19 mouse cellular contexts compared by ENCODE assay signal in genomic region chr2:180443861-180444260, GRCm38 (mm10). TPM values are rescaled to one million over a fixed set of nuclear protein-coding genes. Genes with fewer than 3 reads are reported as not detected.
DNase-seq lines count a peak whose midpoint lies in the region; ATAC-seq and TF ChIP-seq lines count a peak whose summit lies in the region.
"Had no signal": no experiment of that assay in that cellular context is flagged by ENCODE, and none has a peak within 500 bp of the region (broad histone marks: within the 10 kb centered on the region; RNA-seq: fewer than 3 reads in every experiment).

No protein-coding gene starts in this region.

- no peaks in the 10 kb centered on the region for H3K27me3 ChIP-seq in kidney, adult 2 months (replicated peaks; ENCODE audit: control insufficient read depth, insufficient read depth, low read length)
- no peaks in the 10 kb centered on the region for H3K27me3 ChIP-seq in kidney, embryonic 14.5 days (ENCODE audit: control insufficient read depth, insufficient read depth, low read length)
- no peaks in the 10 kb centered on the region for H3K27me3 ChIP-seq in stomach, embryonic 15.5 days (replicated peaks)
- H3K27me3 ChIP-seq in stomach, postnatal 0 days (ENCODE audit: control insufficient read depth, insufficient read depth, low read length) = no peaks in the 10 kb centered on the region
- H3K27me3 ChIP-seq in myocyte (ENCODE audit: control insufficient read depth, insufficient read depth, insufficient read length) = peaks cover 6% of the 10 kb centered on the region
- no peaks in the 10 kb centered on the region for H3K27me3 ChIP-seq in neural tube, embryonic 15.5 days (replicated peaks)
- H3K27me3 ChIP-seq: limb, embryonic 15.5 days had no signal

- TF ChIP-seq CTCF in kidney, adult 2 months (conservative IDR thresholded peaks at IDR 0.05; ENCODE audit: insufficient read depth, insufficient read length, low read depth, low read length) = no peak
- no peak for TF ChIP-seq CTCF in stomach, postnatal 0 days (IDR thresholded peaks at IDR 0.05; ENCODE audit: low read depth)
- no peak for TF ChIP-seq CTCF in embryonic fibroblast, embryonic 13.5 days (IDR thresholded peaks at IDR 0.05; ENCODE audit: borderline replicate concordance, insufficient read depth, low read length)
- TF ChIP-seq CTCF in gastrocnemius, adult 2 months (IDR thresholded peaks at IDR 0.05) = no peak

- H3K4me2 ChIP-seq in kidney, embryonic 14.5 days (replicated peaks; ENCODE audit: low read depth, low read length) = no peak overlapping the region
- no peak overlapping the region for H3K4me2 ChIP-seq in stomach, embryonic 15.5 days
- no peak overlapping the region for H3K4me2 ChIP-seq in stomach, postnatal 0 days (replicated peaks; ENCODE audit: low read depth)
- H3K4me2 ChIP-seq in myocyte (ENCODE audit: low read depth) = peak overlapping the region; percentile 6
- no peak overlapping the region for H3K4me2 ChIP-seq in neural tube, embryonic 15.5 days
- H3K4me2 ChIP-seq: hindbrain, embryonic 14.5 days; limb, embryonic 15.5 days; neural tube, embryonic 12.5 days had no signal

- TF ChIP-seq EP300 in stomach, postnatal 0 days (optimal IDR thresholded peaks at IDR 0.05) = no peak

- WGBS in kidney, adult 2 months = 36% methylated on average over 7 of the region's 7 CpGs
- 58% methylated on average over 7 of the region's 7 CpGs for WGBS in kidney, embryonic 14.5 days
- WGBS in stomach, embryonic 15.5 days = 53% methylated on average over 7 of the region's 7 CpGs
- WGBS in stomach, postnatal 0 days = 40% methylated on average over 7 of the region's 7 CpGs
- WGBS in neural tube, embryonic 15.5 days = 74% methylated on average over 7 of the region's 7 CpGs

- no peaks in the 10 kb centered on the region for H3K36me3 ChIP-seq in kidney, adult 2 months (ENCODE audit: control insufficient read depth, insufficient read depth, low read length)
- H3K36me3 ChIP-seq in kidney, embryonic 14.5 days (ENCODE audit: control insufficient read depth, insufficient read depth, low read length) = no peaks in the 10 kb centered on the region
- H3K36me3 ChIP-seq in stomach, embryonic 15.5 days = no peaks in the 10 kb centered on the region
- H3K36me3 ChIP-seq in stomach, postnatal 0 days (ENCODE audit: control insufficient read depth, insufficient read depth, low read length) = no peaks in the 10 kb centered on the region
- no peaks in the 10 kb centered on the region for H3K36me3 ChIP-seq in myocyte (ENCODE audit: control insufficient read depth, insufficient read depth)
- no peaks in the 10 kb centered on the region for H3K36me3 ChIP-seq in neural tube, embryonic 15.5 days
- H3K36me3 ChIP-seq: limb, embryonic 15.5 days; neural tube, embryonic 12.5 days had no signal

- H3K9me3 ChIP-seq in kidney, embryonic 14.5 days (ENCODE audit: control insufficient read depth, low read length) = no peaks in the 10 kb centered on the region
- no peaks in the 10 kb centered on the region for H3K9me3 ChIP-seq in stomach, embryonic 15.5 days
- H3K9me3 ChIP-seq in stomach, postnatal 0 days (ENCODE audit: control insufficient read depth, low read length) = no peaks in the 10 kb centered on the region
- no peaks in the 10 kb centered on the region for H3K9me3 ChIP-seq in neural tube, embryonic 15.5 days (replicated peaks)
- H3K9me3 ChIP-seq: limb, embryonic 15.5 days; neural tube, embryonic 12.5 days had no signal

- no peak overlapping the region for H3ac ChIP-seq in myocyte (ENCODE audit: control insufficient read depth, insufficient read length)

- peaks cover 11% of the 10 kb centered on the region for H3K4me1 ChIP-seq in kidney, adult 2 months (ENCODE audit: control insufficient read depth, insufficient read depth, low read length)
- H3K4me1 ChIP-seq in kidney, embryonic 14.5 days (ENCODE audit: control insufficient read depth, insufficient read depth, low read length) = no peaks in the 10 kb centered on the region
- 0 out of 2 replicates have a peak, but pooled peaks cover 7% of the 10 kb centered on the region for H3K4me1 ChIP-seq in stomach, embryonic 15.5 days
- no peaks in the 10 kb centered on the region for H3K4me1 ChIP-seq in stomach, postnatal 0 days (replicated peaks; ENCODE audit: control insufficient read depth, insufficient read depth)
- H3K4me1 ChIP-seq in embryonic fibroblast, embryonic 13.5 days (ENCODE audit: control insufficient read depth, insufficient read depth, low read length) = peaks cover 10% of the 10 kb centered on the region
- H3K4me1 ChIP-seq in neural tube, embryonic 15.5 days = peaks cover 3% of the 10 kb centered on the region; the same call in 1 of the 2 replicates

- no peak overlapping the region for H3K4me3 ChIP-seq in kidney, adult 2 months (ENCODE audit: insufficient read depth, low read depth, low read length)
- no peak overlapping the region for H3K4me3 ChIP-seq in kidney, embryonic 14.5 days (ENCODE audit: low read length)
- no peak overlapping the region for H3K4me3 ChIP-seq in stomach, embryonic 15.5 days (replicated peaks)
- H3K4me3 ChIP-seq in stomach, postnatal 0 days (ENCODE audit: low read depth, low read length) = no peak overlapping the region
- no peak overlapping the region for H3K4me3 ChIP-seq in embryonic fibroblast, embryonic 13.5 days (ENCODE audit: insufficient read depth, low read length)
- no peak overlapping the region for H3K4me3 ChIP-seq in myocyte
- H3K4me3 ChIP-seq in gastrocnemius, adult 2 months = no peak overlapping the region
- no peak overlapping the region for H3K4me3 ChIP-seq in neural tube, embryonic 15.5 days (replicated peaks)
- H3K4me3 ChIP-seq: heart, adult 2 months; limb, embryonic 15.5 days; neural tube, embryonic 12.5 days had no signal

- no peaks in the 10 kb centered on the region for H3K79me2 ChIP-seq in myocyte (ENCODE audit: control insufficient read depth, insufficient read depth)

- peak overlapping the region; percentile 93 for H3K27ac ChIP-seq in kidney, adult 2 months (ENCODE audit: insufficient read depth, low read depth, low read length)
- no peak overlapping the region for H3K27ac ChIP-seq in kidney, embryonic 14.5 days (ENCODE audit: low read depth, low read length)
- no peak overlapping the region for H3K27ac ChIP-seq in stomach, embryonic 15.5 days
- H3K27ac ChIP-seq in stomach, postnatal 0 days (replicated peaks) = no peak overlapping the region
- peak overlapping the region; percentile 90 for H3K27ac ChIP-seq in embryonic fibroblast, embryonic 13.5 days (ENCODE audit: insufficient read depth, low read length)
- no peak overlapping the region for H3K27ac ChIP-seq in gastrocnemius, adult 2 months
- no peak overlapping the region for H3K27ac ChIP-seq in neural tube, embryonic 15.5 days (replicated peaks)
- H3K27ac ChIP-seq: heart, adult 2 months; hindbrain, embryonic 14.5 days; limb, embryonic 15.5 days; neural tube, embryonic 12.5 days had no signal

- no peak for TF ChIP-seq POLR2A in kidney, adult 2 months (IDR thresholded peaks at IDR 0.05; ENCODE audit: low read depth, low read length)
- TF ChIP-seq POLR2A in embryonic fibroblast, embryonic 13.5 days (IDR thresholded peaks at IDR 0.05; ENCODE audit: low read depth, low read length) = no peak
- TF ChIP-seq POLR2A in myocyte (IDR thresholded peaks at IDR 0.05; ENCODE audit: insufficient read length, low read depth) = no peak

- intact Hi-C loops in gastrocnemius, adult 2 months (cut with DNase I) = no loop called here

- no peak overlapping the region for H3K9ac ChIP-seq in kidney, embryonic 14.5 days (ENCODE audit: low read depth, low read length)
- H3K9ac ChIP-seq in stomach, embryonic 15.5 days = no peak overlapping the region
- no peak overlapping the region for H3K9ac ChIP-seq in stomach, postnatal 0 days (ENCODE audit: low read length)
- H3K9ac ChIP-seq in neural tube, embryonic 15.5 days (replicated peaks) = no peak overlapping the region
- H3K9ac ChIP-seq: hindbrain, embryonic 14.5 days; limb, embryonic 15.5 days; neural tube, embryonic 12.5 days had no signal

- peak; percentile 70 for DNase-seq in kidney, adult 2 months
- DNase-seq in stomach, postnatal 0 days (ENCODE audit: low spot score) = no peak
- no peak for DNase-seq in gastrocnemius, adult 2 months
- DNase-seq: adrenal gland, postnatal 14 days; cerebellum, adult 18-20 months; cerebellum, postnatal 36 days; gastrocnemius, postnatal 10 days; heart, adult 2 months; heart, postnatal 36 days; lung, postnatal 10 days; thymus, postnatal 14 days had no signal

- ATAC-seq in kidney, embryonic 14.5 days (ENCODE audit: low FRiP score, low TSS enrichment) = no peak
- ATAC-seq in stomach, embryonic 15.5 days (ENCODE audit: insufficient read depth, low FRiP score, low read depth) = peak; percentile 44; the same call in 1 of the 2 replicates
- no peak for ATAC-seq in stomach, postnatal 0 days (ENCODE audit: low FRiP score, low TSS enrichment)
- no peak for ATAC-seq in neural tube, embryonic 15.5 days (ENCODE audit: low FRiP score)

TF ChIP-seq in myocyte, 11 proteins besides CTCF, POLR2A, EP300 and RAD21:
- TF ChIP-seq TCF12 (IDR thresholded peaks at IDR 0.05; ENCODE audit: insufficient read depth, poor library complexity, severe bottlenecking) = no peak
- no peak for TF ChIP-seq E2F4 (IDR thresholded peaks at IDR 0.05; ENCODE audit: insufficient read depth)
- no peak for TF ChIP-seq POLR2AphosphoS2 (IDR thresholded peaks at IDR 0.05; ENCODE audit: insufficient read length, low read depth)

RNA-seq across cellular contexts. Expression of gene Slco4a1, which starts 12.2 kb away (rescaled TPM):
- polyA plus RNA-seq in kidney, adult 2 months (2012; rRNA removed) = 49.4 and 64.7 TPM in 2 replicates
- polyA plus RNA-seq in kidney, embryonic 14.5 days (2014; fragmentation: Nextera tagmentation; extraction: Ambion mirVana) = 1.1 and 1.9 TPM in 2 replicates
- 3.1 and 4.0 TPM in 2 replicates for polyA plus RNA-seq in stomach, embryonic 15.5 days (2015; fragmentation: Nextera tagmentation; extraction: Ambion mirVana)
- polyA plus RNA-seq in stomach, postnatal 0 days (2015; fragmentation: Nextera tagmentation; extraction: Ambion mirVana) = 4.2 and 5.6 TPM in 2 replicates
- 4.2 and 8.0 TPM in 2 replicates for polyA plus RNA-seq in embryonic fibroblast, embryonic 13.5 days (2011; ENCODE audit: insufficient read length, low read depth, missing spikeins)
- polyA plus RNA-seq in myocyte (2012; fragmentation: generic; extraction: Trizol) = 0.18 TPM
- under 1 TPM in 1 of 2 experiments, not detected in 1; 0.15 TPM for total RNA-seq in gastrocnemius, adult 2 months (2021)
- 2.4 and 4.0 TPM in 2 replicates for polyA plus RNA-seq in neural tube, embryonic 15.5 days (2015; fragmentation: Nextera tagmentation; extraction: Ambion mirVana)
- total RNA-seq: heart, adult 2 months had no signal

RNA-seq across cellular contexts. Expression of gene Ntsr1, which starts 55.9 kb away (rescaled TPM):
- polyA plus RNA-seq in kidney, adult 2 months (2012; rRNA removed) = not detected in 2 replicates
- 6.3 and 12.4 TPM in 2 replicates for polyA plus RNA-seq in kidney, embryonic 14.5 days (2014; fragmentation: Nextera tagmentation; extraction: Ambion mirVana)
- 0.89 and 1.3 TPM in 2 replicates for polyA plus RNA-seq in stomach, embryonic 15.5 days (2015; fragmentation: Nextera tagmentation; extraction: Ambion mirVana)
- polyA plus RNA-seq in stomach, postnatal 0 days (2015; fragmentation: Nextera tagmentation; extraction: Ambion mirVana) = 0.11 and 0.12 TPM in 2 replicates
- not detected in 2 replicates for polyA plus RNA-seq in embryonic fibroblast, embryonic 13.5 days (2011; ENCODE audit: insufficient read length, low read depth, missing spikeins)
- not detected for polyA plus RNA-seq in myocyte (2012; fragmentation: generic; extraction: Trizol)
- not detected for total RNA-seq in gastrocnemius, adult 2 months (2021)
- 2.0 and 2.2 TPM in 2 replicates for polyA plus RNA-seq in neural tube, embryonic 15.5 days (2015; fragmentation: Nextera tagmentation; extraction: Ambion mirVana)
- total RNA-seq: adrenal gland, postnatal 14 days; heart, adult 2 months; heart, postnatal 36 days had no signal
- polyA plus RNA-seq: heart, adult 2 months had no signal

Comparison
In these comparisons a context has a peak if more than half of its experiments do, and no peak if none do; other contexts are left out.
1. H3K27ac ChIP-seq: peak in kidney, adult 2 months (single experiment) and embryonic fibroblast, embryonic 13.5 days (single experiment); none in kidney, embryonic 14.5 days (single experiment), stomach, embryonic 15.5 days (single experiment), stomach, postnatal 0 days (single experiment), gastrocnemius, adult 2 months (single experiment) and neural tube, embryonic 15.5 days (single experiment).